Mouse (Mus musculus) ovary, postnatal 14 days (tissue): Measurements from ENCODE around the gene Nrip1.

Source experiments
- DNase-seq: peaks from one replicate; pipeline ENCODE4 v3.0.0; 2022; ENCODE audit warnings: low spot score

Gene Nrip1

GRCm38 (mm10) chr16:76347719-76348421 is 25.8 kb downstream of the Nrip1 start:
- no peak for DNase-seq

GRCm38 (mm10) chr16:76346371-76346770 is 27.3 kb downstream of the Nrip1 start:
- DNase-seq: no peak

- no peak for DNase-seq
Observed at GRCm38 (mm10) chr16:76344761-76345368, 28.8 kb downstream of the Nrip1 start.

GRCm38 (mm10) chr16:76344030-76344429 is 29.6 kb downstream of the Nrip1 start:
- no peak for DNase-seq

GRCm38 (mm10) chr16:76341636-76342035 is 32.0 kb downstream of the Nrip1 start:
- DNase-seq: no peak

GRCm38 (mm10) chr16:76339256-76339655 is 34.4 kb downstream of the Nrip1 start:
- DNase-seq: no peak

GRCm38 (mm10) chr16:76337351-76337750 is 36.3 kb downstream of the Nrip1 start:
- DNase-seq: no peak

GRCm38 (mm10) chr16:76336932-76337331 is 36.7 kb downstream of the Nrip1 start:
- no peak for DNase-seq

GRCm38 (mm10) chr16:76335913-76336312 is 37.7 kb downstream of the Nrip1 start:
- DNase-seq: no peak

- no peak for DNase-seq
Observed at GRCm38 (mm10) chr16:76332127-76332526, 41.5 kb downstream of the Nrip1 start.

- no peak for DNase-seq
Observed at GRCm38 (mm10) chr16:76331231-76331630, 42.4 kb downstream of the Nrip1 start.

GRCm38 (mm10) chr16:76325315-76325710 is 48.3 kb downstream of the Nrip1 start:
- DNase-seq: no peak

- DNase-seq: no peak
Observed at GRCm38 (mm10) chr16:76324411-76325314, 49.0 kb downstream of the Nrip1 start.

GRCm38 (mm10) chr16:76323594-76324307 is 49.9 kb downstream of the Nrip1 start:
- no peak for DNase-seq

- no peak for DNase-seq
Observed at GRCm38 (mm10) chr16:76323141-76323540, 50.5 kb downstream of the Nrip1 start.

GRCm38 (mm10) chr16:76321527-76322165 is 52.0 kb downstream of the Nrip1 start:
- no peak for DNase-seq

GRCm38 (mm10) chr16:76320118-76320473 is 53.5 kb downstream of the Nrip1 start:
- DNase-seq: no peak

- no peak for DNase-seq
Observed at GRCm38 (mm10) chr16:76319364-76320117, 54.1 kb downstream of the Nrip1 start.

GRCm38 (mm10) chr16:76318331-76318922 is 55.2 kb downstream of the Nrip1 start:
- DNase-seq: no peak
